In genomic region chr11:101128996-101129577, GRCm38 (mm10) we compare ENCODE assay signal across 20 mouse cellular contexts. TPM values are rescaled to one million over a fixed set of nuclear protein-coding genes. Genes with fewer than 3 reads are reported as not detected.
DNase-seq lines count a peak whose midpoint lies in the region; ATAC-seq lines count a peak whose summit lies in the region.
"Had no signal": no experiment of that assay in that cellular context is flagged by ENCODE, and none has a peak within 500 bp of the region (broad histone marks: within the 10 kb centered on the region; RNA-seq: fewer than 3 reads in every experiment).

No protein-coding gene starts in this region.

- H3K9me3 ChIP-seq in forebrain, embryonic 16.5 days (ENCODE audit: control insufficient read depth, low read length): peaks cover 4% of the 10 kb centered on the region; the same call in 1 of the 2 replicates
- H3K9me3 ChIP-seq: heart, embryonic 13.5 days; hindbrain, embryonic 13.5 days; limb, embryonic 10.5 days had no signal

- no peak overlapping the region for H3K4me2 ChIP-seq in forebrain, embryonic 16.5 days (ENCODE audit: low read length)
- H3K4me2 ChIP-seq: heart, embryonic 13.5 days; hindbrain, embryonic 13.5 days had no signal

- no peak for ATAC-seq in forebrain, embryonic 16.5 days
- ATAC-seq: forebrain, postnatal 0 days had no signal

- H3K36me3 ChIP-seq in forebrain, embryonic 16.5 days (ENCODE audit: control insufficient read depth, insufficient read depth): peaks cover 15% of the 10 kb centered on the region

- no peak overlapping the region for H3K27ac ChIP-seq in forebrain, embryonic 16.5 days (ENCODE audit: low read length)
- H3K27ac ChIP-seq: hindbrain, embryonic 13.5 days; limb, embryonic 10.5 days; liver, embryonic 14.5 days; midbrain, embryonic 10.5 days had no signal

- intact Hi-C loops in left cerebral cortex, postnatal 4 days (cut with DNase I): no loop called here

- H3K9ac ChIP-seq in forebrain, embryonic 16.5 days (replicated peaks; ENCODE audit: low read depth, low read length): no peak overlapping the region
- H3K9ac ChIP-seq: forebrain, postnatal 0 days; heart, embryonic 13.5 days; hindbrain, embryonic 13.5 days; liver, embryonic 14.5 days had no signal

- H3K4me3 ChIP-seq in forebrain, embryonic 16.5 days (replicated peaks; ENCODE audit: low read length): no peak overlapping the region
- H3K4me3 ChIP-seq: heart, embryonic 13.5 days; hindbrain, embryonic 13.5 days; limb, embryonic 10.5 days; midbrain, embryonic 10.5 days had no signal

- no peaks in the 10 kb centered on the region for H3K27me3 ChIP-seq in forebrain, embryonic 16.5 days (replicated peaks; ENCODE audit: control insufficient read depth, insufficient read depth, low read length)
- H3K27me3 ChIP-seq: heart, embryonic 13.5 days; hindbrain, embryonic 13.5 days had no signal

- no peaks in the 10 kb centered on the region for H3K4me1 ChIP-seq in forebrain, embryonic 16.5 days (replicated peaks; ENCODE audit: control insufficient read depth, insufficient read depth, low read length)
- H3K4me1 ChIP-seq: hindbrain, embryonic 13.5 days; midbrain, embryonic 10.5 days had no signal

- 84% methylated on average over 11 of the region's 11 CpGs for WGBS in forebrain, embryonic 16.5 days

- DNase-seq in adrenal gland, adult 2 months: peak; percentile 65
- DNase-seq in adrenal gland, adult 8-10 months: no peak
- DNase-seq in left cerebral cortex, postnatal 4 days: peak; percentile 53
- DNase-seq in left cerebral cortex, adult 8-10 months (ENCODE audit: low spot score in 2 of 2): no peak
- DNase-seq in cerebellum, postnatal 25 days: peak; percentile 81 to 86
- no peak for DNase-seq in right cerebral cortex, postnatal 4 days
- DNase-seq in right cerebral cortex, adult 18-20 months: no peak
- DNase-seq: embryo, embryonic 11 days; forebrain, postnatal 0 days; kidney, adult 11 months; kidney, postnatal 25 days; lung, postnatal 14 days; right cerebral cortex, postnatal 14 days; thymus, adult 2 months had no signal

RNA-seq across cellular contexts. Expression of gene Tubg1, which starts 9.3 kb away (rescaled TPM):
- 10 to 100 TPM; 42.9 to 43.0 TPM for total RNA-seq in adrenal gland, adult 2 months (2021)
- polyA plus RNA-seq in adrenal gland, adult 2 months (2012; rRNA removed): 15.2 and 42.7 TPM in 2 replicates
- total RNA-seq in adrenal gland, adult 8-10 months (2022): 10 to 100 TPM; 34.2 to 43.3 (median 36.8) TPM
- 10 to 100 TPM; 42.9 TPM for total RNA-seq in left cerebral cortex, postnatal 4 days (2021)
- total RNA-seq in left cerebral cortex, adult 8-10 months (2022): 10 to 100 TPM; 47.1 to 49.2 (median 47.9) TPM
- polyA plus RNA-seq in forebrain, embryonic 16.5 days (2015; fragmentation: Nextera tagmentation; extraction: Ambion mirVana): 90.7 and 93.0 TPM in 2 replicates

RNA-seq across cellular contexts. Expression of gene Retreg3, which starts 9.4 kb away (rescaled TPM):
- total RNA-seq in adrenal gland, adult 2 months (2021): 10 to 100 TPM; 50.7 to 50.9 TPM
- polyA plus RNA-seq in adrenal gland, adult 2 months (2012; rRNA removed): 41.7 and 46.9 TPM in 2 replicates
- 10 to 100 TPM; 48.0 to 56.4 (median 50.8) TPM for total RNA-seq in adrenal gland, adult 8-10 months (2022)
- total RNA-seq in left cerebral cortex, postnatal 4 days (2021): 10 to 100 TPM; 48.9 to 49.2 TPM
- 10 to 100 TPM; 50.1 to 52.2 (median 50.9) TPM for total RNA-seq in left cerebral cortex, adult 8-10 months (2022)
- 24.5 and 25.2 TPM in 2 replicates for polyA plus RNA-seq in forebrain, embryonic 16.5 days (2015; fragmentation: Nextera tagmentation; extraction: Ambion mirVana)

RNA-seq across cellular contexts. Expression of gene Tubg2, which starts 26.6 kb away (rescaled TPM):
- 1 to 10 TPM; 6.2 to 7.5 TPM for total RNA-seq in adrenal gland, adult 2 months (2021)
- polyA plus RNA-seq in adrenal gland, adult 2 months (2012; rRNA removed): 5.5 and 6.0 TPM in 2 replicates
- total RNA-seq in adrenal gland, adult 8-10 months (2022): 10 to 100 TPM in 2 of 4 experiments, 1 to 10 TPM in 2; 6.1 to 11.1 (median 9.9) TPM
- 10 to 100 TPM; 38.6 to 41.6 TPM for total RNA-seq in left cerebral cortex, postnatal 4 days (2021)
- total RNA-seq in left cerebral cortex, adult 8-10 months (2022): 10 to 100 TPM; 53.1 to 58.8 (median 56.7) TPM
- polyA plus RNA-seq in forebrain, embryonic 16.5 days (2015; fragmentation: Nextera tagmentation; extraction: Ambion mirVana): 36.2 and 43.0 TPM in 2 replicates

RNA-seq across cellular contexts. Expression of gene Psmc3ip, which starts 33.9 kb away (rescaled TPM):
- 1 to 10 TPM; 3.6 to 5.9 TPM for total RNA-seq in adrenal gland, adult 2 months (2021)
- polyA plus RNA-seq in adrenal gland, adult 2 months (2012; rRNA removed): 0.38 and 0.71 TPM in 2 replicates
- total RNA-seq in adrenal gland, adult 8-10 months (2022): 1 to 10 TPM; 3.6 to 5.9 (median 4.2) TPM
- total RNA-seq in left cerebral cortex, postnatal 4 days (2021): 1 to 10 TPM; 7.7 to 9.1 TPM
- 1 to 10 TPM; 2.2 to 4.7 (median 3.8) TPM for total RNA-seq in left cerebral cortex, adult 8-10 months (2022)
- 37.3 and 43.6 TPM in 2 replicates for polyA plus RNA-seq in forebrain, embryonic 16.5 days (2015; fragmentation: Nextera tagmentation; extraction: Ambion mirVana)

RNA-seq across cellular contexts. Expression of gene Cntnap1, which starts 41.2 kb away (rescaled TPM):
- total RNA-seq in adrenal gland, adult 2 months (2021): 1 to 10 TPM; 6.8 TPM
- polyA plus RNA-seq in adrenal gland, adult 2 months (2012; rRNA removed): 9.3 and 9.4 TPM in 2 replicates
- 1 to 10 TPM; 5.7 to 7.4 (median 6.4) TPM for total RNA-seq in adrenal gland, adult 8-10 months (2022)
- total RNA-seq in left cerebral cortex, postnatal 4 days (2021): 1 to 10 TPM; 4.8 to 7.4 TPM
- total RNA-seq in left cerebral cortex, adult 8-10 months (2022): 100 to 1,000 TPM; 173 to 184 (median 176) TPM
- 0.77 and 1.5 TPM in 2 replicates for polyA plus RNA-seq in forebrain, embryonic 16.5 days (2015; fragmentation: Nextera tagmentation; extraction: Ambion mirVana)

Comparison
In these comparisons a context has a peak if more than half of its experiments do, and no peak if none do; other contexts are left out.
1. DNase-seq: peak in adrenal gland, adult 2 months (single experiment), left cerebral cortex, postnatal 4 days (single experiment) and cerebellum, postnatal 25 days (2 of 2); none in adrenal gland, adult 8-10 months (single experiment), left cerebral cortex, adult 8-10 months (0 of 2), right cerebral cortex, postnatal 4 days (single experiment) and right cerebral cortex, adult 18-20 months (single experiment).